Mouse (Mus musculus): ENCODE measurements around the gene Gm5426. TPM values are rescaled to one million over a fixed set of nuclear protein-coding genes. Genes with fewer than 3 reads are reported as not detected.
"Not testable (repeated sequence)": the region's sequence is repeated elsewhere in the genome, so short reads cannot be mapped to it uniquely, and the experiment has no call there.

The Gm5426 gene
- not detected in 2 replicates for polyA plus RNA-seq (2012; rRNA removed)

GRCm38 (mm10) chr10:96136451-96136850, at the start of gene Gm5426:
Gene Gm5426 (plus strand): TSS chr10:96136603.
- not testable (repeated sequence) for H3K4me1 ChIP-seq (ENCODE audit: control insufficient read depth, insufficient read depth, low read length); H3K27ac ChIP-seq (ENCODE audit: control insufficient read depth, insufficient read depth, low read depth, low read length); H3K36me3 ChIP-seq (ENCODE audit: control insufficient read depth, insufficient read depth, low read length); H3K4me3 ChIP-seq (ENCODE audit: control insufficient read depth, low read depth, low read length); H3K27me3 ChIP-seq (ENCODE audit: control insufficient read depth, insufficient read depth, low read length)

GRCm38 (mm10) chr10:96089744-96090143, 46.7 kb upstream of the Gm5426 start:
- Histone ChIP-seq H3K4me3 (ENCODE audit: control insufficient read depth, low read depth, low read length) (no peak overlapping the region), H3K27me3 (ENCODE audit: control insufficient read depth, insufficient read depth, low read length) (no peaks in the 10 kb centered on the region), H3K27ac (ENCODE audit: control insufficient read depth, insufficient read depth, low read depth, low read length) (no peak overlapping the region), H3K36me3 (ENCODE audit: control insufficient read depth, insufficient read depth, low read length) (no peaks in the 10 kb centered on the region), H3K4me1 (ENCODE audit: control insufficient read depth, insufficient read depth, low read length) (no peaks in the 10 kb centered on the region)
- no peak for TF ChIP-seq POLR2A (IDR thresholded peaks at IDR 0.05; ENCODE audit: control insufficient read depth, low read depth, low read length)
- no peak for TF ChIP-seq CTCF (IDR thresholded peaks at IDR 0.05; ENCODE audit: control insufficient read depth, insufficient read depth, insufficient replicate concordance, low read depth, low read length)

GRCm38 (mm10) chr10:96090388-96090787, 46.0 kb upstream of the Gm5426 start:
- H3K27ac ChIP-seq (ENCODE audit: control insufficient read depth, insufficient read depth, low read depth, low read length): no peak overlapping the region
- H3K4me3 ChIP-seq (ENCODE audit: control insufficient read depth, low read depth, low read length): no peak overlapping the region
- no peak for TF ChIP-seq CTCF (IDR thresholded peaks at IDR 0.05; ENCODE audit: control insufficient read depth, insufficient read depth, insufficient replicate concordance, low read depth, low read length)
- TF ChIP-seq POLR2A (IDR thresholded peaks at IDR 0.05; ENCODE audit: control insufficient read depth, low read depth, low read length): no peak
- H3K36me3 ChIP-seq (ENCODE audit: control insufficient read depth, insufficient read depth, low read length): no peaks in the 10 kb centered on the region
- no peaks in the 10 kb centered on the region for H3K4me1 ChIP-seq (ENCODE audit: control insufficient read depth, insufficient read depth, low read length)
- H3K27me3 ChIP-seq (ENCODE audit: control insufficient read depth, insufficient read depth, low read length): no peaks in the 10 kb centered on the region

- TF ChIP-seq POLR2A (IDR thresholded peaks at IDR 0.05; ENCODE audit: control insufficient read depth, low read depth, low read length): no peak
- TF ChIP-seq CTCF (IDR thresholded peaks at IDR 0.05; ENCODE audit: control insufficient read depth, insufficient read depth, insufficient replicate concordance, low read depth, low read length): no peak
- Histone ChIP-seq H3K27ac (ENCODE audit: control insufficient read depth, insufficient read depth, low read depth, low read length) (no peak overlapping the region), H3K4me1 (ENCODE audit: control insufficient read depth, insufficient read depth, low read length) (no peaks in the 10 kb centered on the region), H3K4me3 (ENCODE audit: control insufficient read depth, low read depth, low read length) (no peak overlapping the region), H3K36me3 (ENCODE audit: control insufficient read depth, insufficient read depth, low read length) (no peaks in the 10 kb centered on the region), H3K27me3 (ENCODE audit: control insufficient read depth, insufficient read depth, low read length) (no peaks in the 10 kb centered on the region)
These were observed 42.4 kb upstream of the Gm5426 start for GRCm38 (mm10) chr10:96093890-96094531.

- H3K27me3 ChIP-seq (ENCODE audit: control insufficient read depth, insufficient read depth, low read length): no peaks in the 10 kb centered on the region
- no peak overlapping the region for H3K4me3 ChIP-seq (ENCODE audit: control insufficient read depth, low read depth, low read length)
- H3K4me1 ChIP-seq (ENCODE audit: control insufficient read depth, insufficient read depth, low read length): no peaks in the 10 kb centered on the region
- no peak overlapping the region for H3K27ac ChIP-seq (ENCODE audit: control insufficient read depth, insufficient read depth, low read depth, low read length)
- TF ChIP-seq CTCF (IDR thresholded peaks at IDR 0.05; ENCODE audit: control insufficient read depth, insufficient read depth, insufficient replicate concordance, low read depth, low read length) (no peak), POLR2A (IDR thresholded peaks at IDR 0.05; ENCODE audit: control insufficient read depth, low read depth, low read length) (no peak)
- no peaks in the 10 kb centered on the region for H3K36me3 ChIP-seq (ENCODE audit: control insufficient read depth, insufficient read depth, low read length)
These were observed 41.8 kb upstream of the Gm5426 start for GRCm38 (mm10) chr10:96094559-96094958.

- TF ChIP-seq CTCF (IDR thresholded peaks at IDR 0.05; ENCODE audit: control insufficient read depth, insufficient read depth, insufficient replicate concordance, low read depth, low read length): no peak
- TF ChIP-seq POLR2A (IDR thresholded peaks at IDR 0.05; ENCODE audit: control insufficient read depth, low read depth, low read length): no peak
- H3K4me3 ChIP-seq (ENCODE audit: control insufficient read depth, low read depth, low read length): no peak overlapping the region
- no peaks in the 10 kb centered on the region for H3K36me3 ChIP-seq (ENCODE audit: control insufficient read depth, insufficient read depth, low read length)
- no peaks in the 10 kb centered on the region for H3K27me3 ChIP-seq (ENCODE audit: control insufficient read depth, insufficient read depth, low read length)
- H3K4me1 ChIP-seq (ENCODE audit: control insufficient read depth, insufficient read depth, low read length): no peaks in the 10 kb centered on the region
- no peak overlapping the region for H3K27ac ChIP-seq (ENCODE audit: control insufficient read depth, insufficient read depth, low read depth, low read length)
These were observed 39.7 kb upstream of the Gm5426 start for GRCm38 (mm10) chr10:96096730-96097129.

- Histone ChIP-seq H3K36me3 (ENCODE audit: control insufficient read depth, insufficient read depth, low read length) (no peaks in the 10 kb centered on the region), H3K4me1 (ENCODE audit: control insufficient read depth, insufficient read depth, low read length) (no peaks in the 10 kb centered on the region), H3K4me3 (ENCODE audit: control insufficient read depth, low read depth, low read length) (no peak overlapping the region), H3K27ac (ENCODE audit: control insufficient read depth, insufficient read depth, low read depth, low read length) (no peak overlapping the region), H3K27me3 (ENCODE audit: control insufficient read depth, insufficient read depth, low read length) (no peaks in the 10 kb centered on the region)
- no peak for TF ChIP-seq CTCF (IDR thresholded peaks at IDR 0.05; ENCODE audit: control insufficient read depth, insufficient read depth, insufficient replicate concordance, low read depth, low read length)
- TF ChIP-seq POLR2A (IDR thresholded peaks at IDR 0.05; ENCODE audit: control insufficient read depth, low read depth, low read length): no peak
These were observed 35.4 kb upstream of the Gm5426 start for GRCm38 (mm10) chr10:96101035-96101434.

- Histone ChIP-seq H3K27ac (ENCODE audit: control insufficient read depth, insufficient read depth, low read depth, low read length) (no peak overlapping the region), H3K27me3 (ENCODE audit: control insufficient read depth, insufficient read depth, low read length) (no peaks in the 10 kb centered on the region), H3K4me3 (ENCODE audit: control insufficient read depth, low read depth, low read length) (no peak overlapping the region), H3K4me1 (ENCODE audit: control insufficient read depth, insufficient read depth, low read length) (no peaks in the 10 kb centered on the region), H3K36me3 (ENCODE audit: control insufficient read depth, insufficient read depth, low read length) (no peaks in the 10 kb centered on the region)
- no peak for TF ChIP-seq CTCF (IDR thresholded peaks at IDR 0.05; ENCODE audit: control insufficient read depth, insufficient read depth, insufficient replicate concordance, low read depth, low read length)
These were observed 32.2 kb upstream of the Gm5426 start for GRCm38 (mm10) chr10:96104158-96104557.

All from testis, adult 2 months (tissue).